Mouse (Mus musculus) limb, embryonic 13.5 days (tissue): ENCODE results near the gene Ptchd4. TPM values are rescaled to one million over a fixed set of nuclear protein-coding genes. Genes with fewer than 3 reads are reported as not detected.

Experiments
- ATAC-seq: fragments of 200-750 bp; cut with Nextera tagmentation; 2 replicates; pipeline ENCODE4 v1.8.0; 2017; ENCODE audit warnings: low read depth, moderate number of reproducible peaks, moderate TSS enrichment; ENCODE audit not compliant: low FRiP score
- H3K27ac ChIP-seq: fragments of 300-500 bp; sonication (generic); 2 replicates; pipeline ENCODE4 v1.5.1; 2015; ENCODE audit warnings: inconsistent platforms, mild to moderate bottlenecking, moderate library complexity
- H3K27me3 ChIP-seq: fragments of 300-500 bp; sonication (generic); 2 replicates; pipeline ENCODE4 v1.6.1; 2015; ENCODE audit warnings: mild to moderate bottlenecking, inconsistent platforms
- H3K36me3 ChIP-seq: fragments of 300-500 bp; sonication (generic); 2 replicates; pipeline ENCODE4 v1.6.1; 2015; ENCODE audit warnings: inconsistent platforms, mild to moderate bottlenecking, moderate library complexity
- H3K4me1 ChIP-seq: fragments of 300-500 bp; sonication (generic); 2 replicates; pipeline ENCODE4 v1.6.1; 2015; ENCODE audit warnings: inconsistent platforms
- H3K4me2 ChIP-seq: fragments of 300-500 bp; sonication (generic); replicated peaks from 2 replicates; pipeline ENCODE4 v1.6.1; 2015; ENCODE audit warnings: inconsistent platforms, mild to moderate bottlenecking, moderate library complexity
- H3K4me3 ChIP-seq: fragments of 300-500 bp; sonication (generic); 2 replicates; pipeline ENCODE4 v1.5.1; 2015; ENCODE audit warnings: moderate library complexity, mild to moderate bottlenecking, inconsistent platforms
- H3K9ac ChIP-seq: fragments of 300-500 bp; sonication (generic); 2 replicates; pipeline ENCODE4 v1.6.1; 2015; ENCODE audit warnings: mild to moderate bottlenecking, inconsistent platforms
- H3K9me3 ChIP-seq: fragments of 300-500 bp; sonication (generic); 2 replicates; pipeline ENCODE4 v1.6.1; 2016; ENCODE audit warnings: inconsistent platforms
- WGBS: fragments of 180-500 bp; shearing (Covaris S2); methylation state at CpG from one replicate; pipeline ENCODE4 v1.1.7; 2015; 5-methylcytosine and 5-hydroxymethylcytosine counted together
- polyA plus RNA-seq: library from polyadenylated mRNA; unstranded; fragments of >200 nt; fragmentation: Nextera tagmentation; extraction: Ambion mirVana; gene quantifications from 2 replicates; pipeline ENCODE4 v1.2.1, GENCODE M21; 2015

Ptchd4 gene
- polyA plus RNA-seq, 1 experiment from 2014 or later, result 4.8 TPM

DNA sequence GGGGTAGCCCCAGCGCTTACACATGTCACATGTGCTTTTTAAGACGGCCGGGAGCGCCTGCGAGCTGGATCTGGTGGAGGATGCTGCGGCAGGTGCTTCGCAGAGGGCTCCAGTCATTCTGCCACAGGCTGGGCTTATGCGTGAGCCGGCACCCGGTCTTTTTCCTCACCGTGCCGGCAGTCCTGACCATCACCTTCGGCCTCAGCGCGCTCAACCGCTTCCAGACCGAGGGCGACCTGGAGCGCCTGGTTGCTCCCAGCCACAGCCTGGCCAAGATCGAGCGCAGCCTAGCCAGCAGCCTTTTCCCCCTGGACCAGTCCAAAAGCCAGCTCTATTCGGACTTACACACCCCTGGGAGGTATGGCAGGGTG is 850 bp downstream of the Ptchd4 start:
- H3K9ac ChIP-seq, result peak overlapping the region; percentile 75
- no peak overlapping the region for H3K27ac ChIP-seq
- H3K4me1 ChIP-seq, result peaks cover 16% of the 10 kb centered on the region
- no peaks in the 10 kb centered on the region for H3K9me3 ChIP-seq
- WGBS, result 1% methylated on average over 22 of the region's 22 CpGs
- ATAC-seq, result peak; percentile 68
- H3K4me3 ChIP-seq, result peak overlapping the region; percentile 62
- no peaks in the 10 kb centered on the region for H3K36me3 ChIP-seq
- H3K27me3 ChIP-seq, result peaks cover 23% of the 10 kb centered on the region
- peak overlapping the region; percentile 89 for H3K4me2 ChIP-seq

DNA sequence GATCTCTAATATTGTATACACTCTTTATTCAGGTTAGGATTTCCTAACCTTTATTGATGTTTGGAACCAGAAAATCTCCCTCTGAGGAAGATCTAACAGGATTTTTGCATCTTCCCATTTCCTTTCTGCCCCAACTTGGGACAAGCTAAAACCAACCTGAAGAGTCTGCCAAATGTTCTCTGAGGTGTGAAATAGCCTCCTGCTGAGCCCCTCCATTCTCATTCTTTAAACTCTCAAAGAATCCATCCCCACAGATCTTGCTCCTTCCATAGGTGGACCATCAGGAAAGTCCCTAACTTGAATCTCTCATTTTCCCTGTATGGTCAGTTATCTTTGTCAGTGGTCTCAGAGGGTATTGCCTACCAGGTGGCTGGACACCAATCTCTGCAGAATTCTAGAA is 20.0 kb downstream of the Ptchd4 start:
- Histone ChIP-seq H3K4me1 (no peaks in the 10 kb centered on the region), H3K9ac (no peak overlapping the region), H3K27me3 (no peaks in the 10 kb centered on the region), H3K36me3 (no peaks in the 10 kb centered on the region), H3K9me3 (no peaks in the 10 kb centered on the region), H3K27ac (no peak overlapping the region), H3K4me2 (no peak overlapping the region), H3K4me3 (no peak overlapping the region)
- no peak for ATAC-seq

DNA sequence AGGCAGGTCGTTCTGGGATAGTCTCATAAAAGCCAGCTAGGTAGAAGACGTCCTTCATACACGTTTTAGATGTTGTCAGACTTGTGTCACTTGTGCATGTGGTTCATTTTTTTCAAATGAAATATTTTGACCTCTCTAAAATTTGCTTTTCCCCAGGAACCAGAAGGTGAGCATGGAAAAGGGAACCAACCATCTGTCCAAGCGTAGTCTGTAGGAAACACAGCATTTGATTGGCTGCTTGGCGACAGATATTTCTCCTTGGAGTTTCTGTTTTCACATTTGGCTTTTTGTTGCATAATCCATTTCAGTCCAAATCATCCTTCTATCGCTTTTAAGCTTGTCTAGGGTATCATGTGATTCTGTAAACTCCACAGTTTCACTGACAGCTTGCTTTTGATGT is 20.8 kb downstream of the Ptchd4 start:
- H3K9me3 ChIP-seq, result no peaks in the 10 kb centered on the region
- H3K4me3 ChIP-seq, result no peak overlapping the region
- H3K27ac ChIP-seq, result no peak overlapping the region
- 82% methylated on average over 6 of the region's 6 CpGs for WGBS
- H3K9ac ChIP-seq, result no peak overlapping the region
- no peak for ATAC-seq
- H3K4me2 ChIP-seq, result no peak overlapping the region
- H3K36me3 ChIP-seq, result no peaks in the 10 kb centered on the region
- H3K4me1 ChIP-seq, result no peaks in the 10 kb centered on the region
- H3K27me3 ChIP-seq, result no peaks in the 10 kb centered on the region

DNA sequence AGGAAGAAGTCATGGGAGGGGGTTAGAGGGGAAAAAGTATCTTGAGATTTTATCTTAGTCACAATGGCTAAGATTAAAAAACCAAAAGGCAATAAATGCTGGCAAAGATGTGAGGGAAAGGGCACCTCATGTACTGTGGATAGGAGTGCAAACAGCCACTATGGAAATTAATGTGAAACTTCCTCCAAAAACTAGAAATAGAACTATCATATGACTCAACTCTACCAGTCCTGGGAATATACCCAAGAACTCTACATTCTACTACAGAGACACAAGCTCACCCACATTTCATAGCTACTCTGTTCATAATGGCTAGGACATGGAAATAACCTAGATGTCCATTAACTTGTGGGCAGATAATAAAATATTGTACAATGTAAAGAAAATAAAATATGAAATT is 30.3 kb downstream of the Ptchd4 start:
- no peaks in the 10 kb centered on the region for H3K36me3 ChIP-seq
- H3K27me3 ChIP-seq, result no peaks in the 10 kb centered on the region
- no peak overlapping the region for H3K4me2 ChIP-seq
- ATAC-seq, result no peak
- no peak overlapping the region for H3K4me3 ChIP-seq
- H3K27ac ChIP-seq, result no peak overlapping the region
- no peaks in the 10 kb centered on the region for H3K9me3 ChIP-seq
- H3K4me1 ChIP-seq, result no peaks in the 10 kb centered on the region
- H3K9ac ChIP-seq, result no peak overlapping the region

DNA sequence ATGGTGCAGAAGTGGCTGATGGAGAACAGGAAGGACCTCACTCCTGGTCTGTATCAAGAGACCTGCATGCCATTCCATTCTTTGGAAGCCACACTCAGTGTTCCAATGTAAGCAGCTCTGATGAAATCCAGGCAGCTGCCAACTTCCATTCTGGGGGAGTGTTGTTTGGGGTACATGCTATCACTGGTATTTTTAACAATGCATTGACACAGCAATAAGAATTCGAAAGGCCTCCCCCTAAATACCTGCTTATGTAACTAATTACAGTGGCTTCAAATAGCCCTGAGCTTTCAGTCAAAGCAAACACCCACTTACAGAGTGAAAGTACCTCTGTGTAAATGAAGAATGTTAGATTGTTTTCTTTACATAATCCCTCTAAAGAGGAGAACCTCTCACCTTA is 42.7 kb downstream of the Ptchd4 start:
- Histone ChIP-seq H3K4me3 (no peak overlapping the region), H3K27ac (no peak overlapping the region), H3K36me3 (no peaks in the 10 kb centered on the region), H3K27me3 (no peaks in the 10 kb centered on the region), H3K9me3 (no peaks in the 10 kb centered on the region), H3K9ac (no peak overlapping the region), H3K4me1 (no peaks in the 10 kb centered on the region), H3K4me2 (no peak overlapping the region)
- 50% methylated on average over 1 of the region's 1 CpGs for WGBS
- ATAC-seq, result no peak

DNA sequence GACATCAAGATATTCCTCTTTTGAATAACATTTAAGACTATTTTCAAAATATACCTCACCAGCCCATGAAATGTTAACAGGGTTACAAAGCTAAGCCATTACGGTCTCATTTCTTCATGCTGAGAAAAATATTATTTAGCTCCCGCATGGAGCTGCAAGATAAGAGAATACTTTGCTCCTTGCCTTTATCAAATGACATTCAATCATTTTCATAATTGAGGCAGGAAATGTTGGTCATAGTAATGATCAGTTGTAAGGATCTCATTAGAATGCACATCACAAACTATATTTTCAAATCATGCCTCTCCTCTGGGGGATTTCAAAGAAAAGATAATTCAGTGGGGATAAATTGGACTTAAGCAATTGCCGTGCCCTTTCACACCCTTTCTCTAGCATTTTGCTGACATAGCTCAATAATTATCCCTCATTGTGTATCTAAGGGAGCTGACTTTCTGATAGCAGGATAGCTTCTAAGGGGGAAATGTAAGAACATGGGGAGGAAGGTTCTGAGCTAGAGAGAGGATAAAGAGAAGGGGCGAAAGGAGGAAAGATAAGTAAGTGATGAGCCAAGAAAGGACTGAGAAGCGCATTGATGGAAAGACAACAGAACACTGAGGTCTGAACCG is 47.5 kb downstream of the Ptchd4 start:
- no peak overlapping the region for H3K9ac ChIP-seq
- H3K9me3 ChIP-seq, result no peaks in the 10 kb centered on the region
- H3K4me1 ChIP-seq, result no peaks in the 10 kb centered on the region
- H3K27me3 ChIP-seq, result no peaks in the 10 kb centered on the region
- 88% methylated on average over 6 of the region's 6 CpGs for WGBS
- no peaks in the 10 kb centered on the region for H3K36me3 ChIP-seq
- no peak overlapping the region for H3K4me2 ChIP-seq
- no peak for ATAC-seq
- H3K4me3 ChIP-seq, result no peak overlapping the region
- H3K27ac ChIP-seq, result no peak overlapping the region

DNA sequence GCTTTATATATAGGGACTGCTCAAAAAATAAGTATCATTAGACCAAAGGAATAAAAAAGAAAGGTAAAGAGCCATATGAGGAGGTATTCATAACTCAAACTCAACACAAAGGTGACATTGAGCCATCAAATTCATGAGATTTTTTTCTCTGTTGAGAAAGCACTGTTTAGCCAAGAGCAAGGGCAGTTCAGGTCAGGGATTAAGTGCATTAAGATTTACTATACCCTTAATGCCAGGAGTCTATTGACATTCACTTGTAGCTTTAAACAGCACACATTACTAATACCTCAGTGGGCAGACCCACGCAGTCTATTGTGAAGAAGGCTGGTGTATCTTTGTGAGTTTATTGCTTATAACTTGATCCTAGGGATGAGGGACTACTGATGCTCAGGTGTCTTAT is 49.0 kb downstream of the Ptchd4 start:
- Histone ChIP-seq H3K27me3 (no peaks in the 10 kb centered on the region), H3K4me2 (no peak overlapping the region), H3K4me1 (no peaks in the 10 kb centered on the region), H3K27ac (no peak overlapping the region), H3K4me3 (no peak overlapping the region), H3K36me3 (no peaks in the 10 kb centered on the region), H3K9ac (no peak overlapping the region), H3K9me3 (no peaks in the 10 kb centered on the region)
- ATAC-seq, result no peak
- WGBS, result 70% methylated on average over 1 of the region's 1 CpGs

DNA sequence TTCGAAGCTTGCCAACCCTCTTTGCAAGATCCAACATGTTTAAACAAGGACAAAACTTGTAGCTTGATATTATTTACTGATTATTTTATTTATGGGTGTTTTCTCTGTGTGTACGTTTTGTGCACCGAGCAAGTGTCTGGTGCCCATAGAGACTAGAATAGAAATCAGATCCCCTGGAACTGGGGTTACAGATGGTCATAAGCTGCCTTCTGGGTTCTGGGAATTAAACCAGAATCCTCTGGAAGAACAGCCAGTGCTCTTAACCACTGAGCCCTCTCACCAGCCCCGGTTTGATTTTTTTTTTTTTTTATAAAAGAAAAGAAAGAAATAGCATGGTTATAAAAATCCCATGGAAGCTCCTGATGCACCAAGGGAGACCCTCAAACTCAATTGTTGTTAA is 59.1 kb downstream of the Ptchd4 start:
- H3K9me3 ChIP-seq, result no peaks in the 10 kb centered on the region
- no peaks in the 10 kb centered on the region for H3K27me3 ChIP-seq
- H3K4me2 ChIP-seq, result no peak overlapping the region
- H3K4me3 ChIP-seq, result no peak overlapping the region
- no peaks in the 10 kb centered on the region for H3K36me3 ChIP-seq
- WGBS, result 86% methylated on average over 4 of the region's 4 CpGs
- no peak overlapping the region for H3K27ac ChIP-seq
- no peaks in the 10 kb centered on the region for H3K4me1 ChIP-seq
- no peak for ATAC-seq
- H3K9ac ChIP-seq, result no peak overlapping the region

DNA sequence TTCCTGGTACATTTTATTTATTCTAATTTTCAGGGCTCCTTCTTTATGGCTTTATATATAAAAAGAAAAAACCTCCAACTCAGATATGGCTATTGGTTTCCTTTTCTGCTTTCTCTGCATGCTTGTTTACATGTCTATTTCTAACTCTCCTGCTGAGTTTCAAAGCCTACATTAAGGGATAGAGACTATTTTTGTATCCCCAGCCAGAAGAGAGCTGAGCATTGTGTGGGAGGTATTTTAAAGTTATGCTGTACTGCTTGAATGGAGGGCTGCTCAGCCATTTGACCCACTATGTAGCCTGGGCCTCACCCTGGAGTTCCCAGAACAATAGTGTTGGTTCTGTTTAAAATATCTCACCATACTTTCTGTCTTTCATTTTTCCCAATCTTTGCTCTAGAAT is 77.3 kb downstream of the Ptchd4 start:
- Histone ChIP-seq H3K4me2 (no peak overlapping the region), H3K27ac (no peak overlapping the region), H3K4me1 (no peaks in the 10 kb centered on the region), H3K27me3 (no peaks in the 10 kb centered on the region), H3K9me3 (no peaks in the 10 kb centered on the region), H3K36me3 (no peaks in the 10 kb centered on the region), H3K9ac (no peak overlapping the region), H3K4me3 (no peak overlapping the region)
- no peak for ATAC-seq

DNA sequence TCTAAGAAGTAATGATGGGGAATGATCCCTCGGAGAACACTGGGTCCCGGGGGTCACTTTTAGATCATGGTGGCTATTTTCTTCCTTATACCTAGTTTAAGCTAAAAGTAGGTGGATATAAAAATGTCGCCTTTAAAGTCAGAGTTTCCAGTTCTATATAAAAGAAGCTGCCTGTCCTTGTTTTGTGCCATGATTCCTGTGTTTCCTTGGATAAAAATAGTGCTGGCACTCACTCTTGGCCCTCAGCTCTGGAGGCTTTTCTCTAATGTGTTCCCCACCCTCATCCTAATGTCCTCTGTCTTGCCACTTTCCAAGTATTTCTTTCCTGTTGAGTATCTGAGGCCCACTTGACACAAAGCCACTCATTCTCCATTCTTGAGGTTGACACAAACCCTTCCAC is 79.6 kb downstream of the Ptchd4 start:
- Histone ChIP-seq H3K36me3 (no peaks in the 10 kb centered on the region), H3K27ac (no peak overlapping the region), H3K27me3 (no peaks in the 10 kb centered on the region), H3K9ac (no peak overlapping the region), H3K9me3 (no peaks in the 10 kb centered on the region), H3K4me1 (no peaks in the 10 kb centered on the region), H3K4me3 (no peak overlapping the region), H3K4me2 (no peak overlapping the region)
- ATAC-seq, result no peak
- 86% methylated on average over 3 of the region's 3 CpGs for WGBS

DNA sequence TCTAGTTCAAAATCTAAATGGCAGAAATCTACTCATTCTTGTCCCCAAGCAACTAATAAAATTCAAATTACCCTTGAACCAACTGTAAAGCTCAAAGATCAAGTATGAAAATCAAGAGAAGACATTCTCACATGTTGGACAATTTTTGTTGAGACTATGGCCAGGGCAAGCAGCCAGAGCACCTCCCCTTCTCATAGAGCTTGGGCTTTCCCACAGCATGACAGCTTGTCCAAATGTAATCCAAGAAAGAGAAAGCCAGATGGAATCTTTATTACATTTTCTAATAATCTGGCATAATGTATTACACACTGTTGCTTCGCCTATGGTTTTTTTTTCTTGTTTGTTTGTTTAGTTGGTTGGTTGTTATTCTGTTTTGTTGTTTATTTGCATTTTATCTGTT is 102.7 kb downstream of the Ptchd4 start:
- 88% methylated on average over 1 of the region's 1 CpGs for WGBS
- no peak overlapping the region for H3K9ac ChIP-seq

DNA sequence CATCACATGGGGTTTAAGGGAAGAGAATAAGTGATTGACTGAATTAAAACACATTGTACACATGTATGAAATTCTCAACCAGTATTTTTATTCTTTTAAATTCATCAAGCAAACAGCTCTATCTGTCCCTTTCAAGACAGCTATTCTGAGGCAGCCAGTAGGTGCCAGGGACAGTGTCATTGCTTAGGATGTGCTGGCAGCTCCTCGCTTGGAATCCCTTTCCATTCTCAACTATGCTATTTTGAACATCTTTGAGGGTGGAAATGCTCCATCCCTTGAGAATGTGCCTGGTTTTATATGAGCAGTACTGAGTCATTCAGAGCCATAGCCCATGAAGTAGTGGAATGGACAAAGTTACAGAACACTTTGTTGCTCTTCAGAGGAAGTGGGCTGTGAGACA is 112.2 kb downstream of the Ptchd4 start:
- no peaks in the 10 kb centered on the region for H3K36me3 ChIP-seq
- WGBS, result 83% methylated on average over 1 of the region's 1 CpGs
- H3K27me3 ChIP-seq, result no peaks in the 10 kb centered on the region
- no peaks in the 10 kb centered on the region for H3K4me1 ChIP-seq
- no peak for ATAC-seq
- no peaks in the 10 kb centered on the region for H3K9me3 ChIP-seq
- no peak overlapping the region for H3K4me2 ChIP-seq
- H3K27ac ChIP-seq, result no peak overlapping the region
- no peak overlapping the region for H3K4me3 ChIP-seq
- H3K9ac ChIP-seq, result no peak overlapping the region

More for the DNA sequence above, 102.7 kb downstream of the Ptchd4 start:
- Histone ChIP-seq H3K27me3 (no peaks in the 10 kb centered on the region), H3K4me2 (no peak overlapping the region), H3K4me3 (no peak overlapping the region), H3K9me3 (no peaks in the 10 kb centered on the region), H3K27ac (no peak overlapping the region), H3K4me1 (no peaks in the 10 kb centered on the region), H3K36me3 (no peaks in the 10 kb centered on the region)
- ATAC-seq, result no peak

DNA sequence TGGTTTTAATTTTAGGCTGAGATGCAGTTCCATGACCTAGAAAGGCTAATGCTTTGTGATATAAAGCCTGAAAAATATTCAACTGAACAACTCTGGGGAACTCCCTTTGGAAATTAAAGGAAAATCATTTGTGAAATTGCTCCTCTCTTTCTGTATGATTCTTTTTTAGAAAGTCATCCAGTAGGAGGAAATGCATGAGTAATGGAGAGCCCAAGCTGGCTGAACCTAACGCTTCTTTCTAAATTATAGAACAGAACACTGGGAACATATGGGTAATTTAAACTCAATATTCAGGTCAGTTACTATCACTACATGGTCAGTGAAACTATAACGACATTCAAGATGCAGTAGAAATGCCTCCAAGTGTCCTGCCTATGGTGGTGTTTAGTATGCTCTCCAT is 114.6 kb downstream of the Ptchd4 start:
- Histone ChIP-seq H3K4me2 (no peak overlapping the region), H3K36me3 (no peaks in the 10 kb centered on the region), H3K27me3 (no peaks in the 10 kb centered on the region), H3K27ac (no peak overlapping the region), H3K9ac (no peak overlapping the region), H3K4me1 (no peaks in the 10 kb centered on the region), H3K9me3 (no peaks in the 10 kb centered on the region), H3K4me3 (no peak overlapping the region)
- WGBS, result 92% methylated on average over 2 of the region's 2 CpGs
- no peak for ATAC-seq
